Mouse (Mus musculus): ENCODE data around the gene Cby3.

Cby3 gene

DNA sequence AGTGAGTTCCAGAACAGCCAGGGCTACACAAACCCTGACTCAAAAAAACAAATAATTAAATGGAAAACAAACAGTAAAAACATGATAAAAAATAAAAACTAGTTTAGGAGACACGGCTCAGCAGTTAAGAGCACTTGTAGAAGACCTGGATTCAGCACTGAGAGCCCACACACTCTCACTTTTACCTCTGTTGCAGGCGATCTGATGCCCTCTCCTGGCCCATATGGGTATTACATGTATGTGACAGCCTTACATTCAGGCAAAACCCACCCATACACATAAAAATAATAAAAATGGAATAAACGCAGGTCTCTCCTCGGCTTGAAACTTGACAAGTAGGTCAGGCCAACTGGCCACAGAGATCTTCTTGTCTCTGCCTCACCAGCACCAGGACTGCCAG is 10.3 kb downstream of the Cby3 start:
- DNase-seq: peak; percentile 93

DNA sequence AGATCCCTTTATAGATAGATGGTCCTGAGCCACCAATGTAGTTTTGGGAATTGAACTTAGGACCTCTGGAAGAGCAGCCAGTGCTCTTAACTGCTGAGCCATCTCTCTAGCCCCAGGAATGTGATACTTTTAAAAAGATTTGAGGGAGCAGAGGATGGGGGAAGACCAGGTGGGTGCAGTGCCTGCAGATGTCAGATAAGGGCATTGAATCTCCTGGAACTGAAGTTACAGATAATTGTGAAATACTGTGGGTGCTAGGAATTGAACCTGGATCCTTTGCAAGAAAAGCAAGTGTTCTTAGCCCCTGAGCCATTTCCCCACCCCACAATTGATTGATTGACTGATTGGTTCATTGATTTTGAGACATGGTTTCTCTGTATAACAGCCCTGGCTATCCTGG is 11.1 kb downstream of the Cby3 start:
- no peak for DNase-seq

DNA sequence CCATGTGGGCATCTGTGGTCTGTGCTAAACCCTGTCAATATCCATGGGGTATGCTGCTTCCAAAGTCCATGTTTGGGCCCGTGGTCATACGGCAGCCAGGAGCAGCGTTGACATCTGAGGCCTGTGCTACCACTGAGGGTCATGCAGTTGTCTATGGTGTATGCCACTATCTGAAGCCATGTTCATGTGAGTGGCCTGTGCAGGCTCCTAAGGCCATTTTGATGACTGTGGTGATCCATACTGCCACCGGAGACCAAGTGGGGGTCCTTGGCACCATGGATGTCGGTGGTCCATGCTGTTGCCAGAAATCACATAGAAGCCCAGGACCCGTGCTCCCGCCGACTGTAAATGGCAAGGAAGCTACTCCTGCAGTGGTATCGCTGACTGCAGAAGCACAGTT is 13.3 kb downstream of the Cby3 start:
- DNase-seq: no peak

- peak; percentile 57 for DNase-seq
Measured at GRCm38 (mm10) chr11:50369360-50369911, 15.2 kb downstream of the Cby3 start.

DNA sequence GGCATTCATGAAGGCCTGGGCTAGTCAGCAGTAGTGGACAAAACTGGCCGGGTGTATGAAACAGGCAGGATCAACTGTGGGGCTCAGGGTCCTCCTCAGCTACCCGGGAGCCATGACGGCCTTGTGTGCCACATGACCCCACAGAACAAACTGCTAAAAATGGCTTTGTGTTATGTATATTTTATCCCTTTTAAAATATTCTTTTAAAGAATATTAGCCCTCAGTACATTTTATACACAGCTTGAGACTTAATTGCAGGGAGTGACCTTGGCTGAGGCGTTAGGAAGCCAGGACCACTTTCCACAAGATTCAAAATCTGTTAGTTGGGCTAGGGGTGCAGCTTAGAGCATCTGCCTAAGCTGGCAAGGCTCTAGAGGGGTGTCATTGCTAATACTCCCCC is 16.7 kb downstream of the Cby3 start:
- DNase-seq: no peak

DNA sequence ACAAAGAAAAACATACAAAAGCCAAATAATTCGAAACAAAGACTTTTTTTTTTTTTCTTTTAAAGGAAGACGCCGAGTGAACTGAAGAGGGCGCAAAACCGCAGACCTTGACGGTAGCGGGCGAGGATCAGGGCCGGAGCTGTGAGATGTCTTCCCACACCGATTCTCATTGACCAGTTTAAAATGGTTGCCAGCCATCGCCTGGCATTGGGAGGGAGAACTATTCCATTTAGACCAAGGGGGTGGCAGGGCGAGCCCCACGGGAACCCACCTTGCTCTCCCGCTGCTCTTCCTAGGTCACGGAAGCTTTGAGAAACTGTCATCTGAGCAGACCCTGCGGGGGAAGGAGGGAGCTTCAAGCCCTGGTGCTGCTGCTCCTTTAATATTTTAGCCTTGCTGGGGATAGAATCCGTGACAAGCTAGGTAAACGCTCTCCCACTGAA is 17.2 kb downstream of the Cby3 start:
- DNase-seq: peak; percentile 74

DNA sequence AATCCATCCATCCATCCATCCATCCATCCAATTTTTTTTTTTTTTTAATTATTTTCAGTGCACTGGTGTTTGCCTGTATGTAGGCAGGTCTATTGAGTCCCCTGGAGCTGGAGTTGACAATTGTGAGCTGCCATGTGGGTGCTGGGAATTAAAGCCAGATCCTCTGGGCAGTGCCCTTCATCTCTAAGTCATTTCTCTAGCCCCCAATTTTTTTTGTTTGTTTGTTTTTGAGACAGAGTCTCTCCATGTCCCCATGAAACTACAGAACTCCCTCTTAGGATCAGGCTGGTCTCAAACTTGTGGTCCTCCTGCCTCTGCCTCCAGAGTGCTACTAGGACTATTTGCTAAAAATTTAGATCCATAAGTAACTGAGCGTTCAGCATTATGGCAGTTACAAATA is 17.6 kb downstream of the Cby3 start:
- no peak for DNase-seq

DNA sequence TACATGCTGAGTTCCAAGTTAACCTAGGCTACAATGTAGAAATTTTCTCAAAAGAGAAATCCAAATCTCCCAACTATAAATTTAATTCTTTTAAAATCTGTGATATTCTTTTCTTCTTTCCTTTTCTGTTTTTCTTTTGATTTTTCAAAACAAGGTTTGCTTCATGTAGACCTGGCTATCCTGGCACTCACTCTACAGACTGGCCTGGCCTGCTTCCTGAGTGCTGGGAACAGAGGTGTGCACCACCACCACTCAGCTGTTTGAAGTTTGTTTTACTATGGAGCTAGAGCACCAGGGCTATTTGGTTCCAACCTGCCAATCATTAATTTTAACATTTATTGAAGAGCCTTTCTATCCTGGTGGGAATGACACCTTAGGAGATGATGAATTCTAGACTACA is 18.8 kb downstream of the Cby3 start:
- no peak for DNase-seq

GRCm38 (mm10) chr11:50373621-50374020 is 19.4 kb downstream of the Cby3 start:
- DNase-seq: no peak

DNA sequence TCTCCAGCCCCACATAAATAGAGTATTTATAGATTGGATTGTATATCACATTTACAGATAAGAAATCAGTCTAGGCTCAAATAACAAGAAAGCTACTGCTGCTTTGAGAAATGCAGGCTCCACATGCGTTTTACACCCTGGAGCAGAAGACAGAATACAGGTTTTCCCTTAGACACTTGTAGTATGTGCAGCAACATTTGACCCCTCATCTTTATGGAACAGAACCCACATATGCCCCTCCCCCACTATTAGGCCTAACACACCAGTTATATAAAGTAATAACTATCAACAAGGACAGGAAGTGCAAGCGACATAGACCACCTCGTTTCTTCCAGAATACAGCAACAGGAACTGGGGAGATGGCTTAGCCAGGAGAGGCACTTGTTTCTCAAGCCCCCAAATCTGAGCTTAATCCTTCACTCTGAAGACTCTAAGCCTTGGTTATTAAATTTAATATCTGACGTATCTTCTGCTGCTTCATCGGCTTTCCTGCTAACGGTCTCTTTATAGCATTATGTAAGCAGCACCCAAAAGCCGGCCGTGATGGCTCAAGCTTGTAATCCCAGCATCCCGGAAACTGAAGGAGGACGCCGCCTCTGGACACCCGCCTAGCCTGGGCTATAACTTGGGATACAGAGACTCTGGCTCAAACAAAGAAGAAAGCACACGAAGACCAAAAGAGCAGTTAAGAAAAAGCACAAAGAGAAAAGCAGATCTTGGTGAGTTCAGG is 20.2 kb downstream of the Cby3 start:
- DNase-seq: no peak

DNA sequence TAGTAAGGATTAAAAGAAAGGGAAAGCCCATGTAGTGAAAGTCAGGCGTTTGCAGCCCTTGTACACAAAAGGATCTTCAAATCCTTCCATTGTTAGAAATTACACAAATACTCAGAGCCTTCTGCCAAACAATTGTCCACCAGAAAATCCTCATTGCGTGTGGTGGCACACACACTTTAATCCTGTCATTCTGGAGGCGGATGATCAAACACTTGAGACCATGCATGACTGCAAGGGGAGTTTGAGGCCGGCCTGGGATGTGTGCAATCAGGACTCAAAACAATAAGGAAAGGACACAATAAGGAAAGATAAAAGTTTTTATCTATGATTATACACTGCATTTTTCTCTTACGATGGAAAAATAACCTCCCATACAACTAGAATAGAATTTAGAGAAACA is 21.2 kb downstream of the Cby3 start:
- no peak for DNase-seq

- DNase-seq: no peak
Measured at GRCm38 (mm10) chr11:50376156-50376790, 22.0 kb downstream of the Cby3 start.

DNA sequence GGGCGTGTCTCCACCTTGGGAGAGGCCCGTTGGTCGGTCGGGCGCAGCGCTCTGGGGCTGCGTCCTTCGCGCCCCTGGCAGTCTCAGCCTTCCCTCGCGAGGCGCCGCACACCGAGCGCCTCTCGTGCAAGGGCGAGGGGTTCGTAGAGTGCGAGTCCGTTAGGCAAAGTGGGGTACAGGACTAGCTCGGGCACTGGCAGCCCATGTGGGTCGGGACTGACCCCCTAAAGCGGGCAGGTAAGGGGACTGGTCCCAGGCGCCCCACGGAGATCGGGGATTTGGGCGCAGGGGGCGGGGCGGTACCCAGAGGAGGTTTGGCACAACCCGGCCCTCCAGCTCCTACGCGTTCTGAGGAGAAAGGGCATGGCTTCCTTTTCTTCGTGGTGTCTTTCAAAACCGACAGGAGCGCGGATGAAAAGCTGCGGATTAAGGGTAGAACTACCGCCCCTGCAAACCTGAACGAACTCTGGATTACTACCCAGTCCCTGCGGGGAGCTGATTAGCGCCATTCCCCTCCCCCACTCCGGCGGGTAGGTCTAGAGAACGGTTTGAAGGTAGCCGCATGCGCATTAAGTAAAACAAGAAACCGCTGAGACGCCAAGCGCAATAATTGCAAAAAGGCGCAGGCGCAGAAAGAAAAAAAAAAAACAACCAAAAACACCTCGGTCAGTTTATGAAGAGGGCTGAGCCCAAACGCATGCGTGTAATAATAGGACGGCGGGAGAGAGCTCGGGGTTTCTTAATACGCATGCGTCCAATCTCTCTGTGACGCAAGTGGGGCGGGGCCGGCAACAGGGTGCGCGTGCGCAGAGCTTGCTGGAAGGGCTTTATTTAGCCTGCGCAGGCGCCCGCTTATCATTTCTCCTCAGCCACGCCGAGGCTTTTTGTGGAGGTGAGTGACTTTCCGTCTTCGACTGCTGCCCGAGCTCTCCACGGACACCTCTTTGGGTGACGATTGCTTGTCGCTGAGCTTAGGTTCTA is 22.9 kb downstream of the Cby3 start, which contains the start of gene Hnrnph1:
Hnrnph1 (plus strand) TSS at position 80 of the 981 bp plus-strand sequence.
- peak; percentile 99 for DNase-seq

DNA sequence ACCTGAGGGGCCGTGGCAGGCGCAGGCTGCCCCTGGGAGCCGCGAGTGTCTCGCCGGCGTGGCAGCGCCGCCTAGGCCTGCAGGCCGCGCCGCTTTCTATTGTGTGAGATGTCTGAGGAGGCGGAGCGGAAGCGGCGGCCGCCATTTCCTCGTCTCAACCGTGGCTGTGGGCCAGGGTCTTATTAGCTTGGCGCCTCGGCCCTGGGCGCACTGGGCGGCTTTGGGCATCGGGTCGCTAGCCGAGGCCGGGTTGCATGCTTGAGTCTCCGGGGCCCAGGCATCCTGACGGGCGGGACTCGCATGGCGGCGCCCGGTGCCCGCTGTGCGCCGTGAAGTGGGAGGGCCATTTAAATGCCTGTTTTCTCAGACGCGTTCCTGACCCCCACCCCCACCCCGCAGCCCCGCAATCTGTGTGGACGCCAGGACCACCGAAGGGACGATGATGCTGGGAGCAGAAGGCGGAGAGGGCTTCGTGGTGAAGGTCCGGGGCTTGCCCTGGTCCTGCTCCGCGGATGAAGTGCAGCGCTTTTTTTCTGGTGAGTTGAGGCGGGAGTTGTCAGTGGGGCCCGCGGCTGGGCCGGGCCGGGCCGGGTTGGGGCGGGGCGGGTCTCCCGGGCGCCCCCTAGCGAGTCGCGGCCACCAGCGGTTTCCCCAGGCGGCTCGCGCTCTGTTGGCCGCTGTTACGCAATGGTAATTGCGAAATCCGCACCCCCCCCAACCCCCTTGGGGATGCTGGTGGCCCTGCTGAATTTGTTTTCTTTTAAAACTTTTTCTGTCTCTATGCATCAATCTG is 23.8 kb downstream of the Cby3 start:
- peak; percentile 90 for DNase-seq

- no peak for DNase-seq
Measured at GRCm38 (mm10) chr11:50379023-50379752, 24.9 kb downstream of the Cby3 start.

- no peak for DNase-seq
Measured at GRCm38 (mm10) chr11:50381311-50381710, 27.0 kb downstream of the Cby3 start.

DNA sequence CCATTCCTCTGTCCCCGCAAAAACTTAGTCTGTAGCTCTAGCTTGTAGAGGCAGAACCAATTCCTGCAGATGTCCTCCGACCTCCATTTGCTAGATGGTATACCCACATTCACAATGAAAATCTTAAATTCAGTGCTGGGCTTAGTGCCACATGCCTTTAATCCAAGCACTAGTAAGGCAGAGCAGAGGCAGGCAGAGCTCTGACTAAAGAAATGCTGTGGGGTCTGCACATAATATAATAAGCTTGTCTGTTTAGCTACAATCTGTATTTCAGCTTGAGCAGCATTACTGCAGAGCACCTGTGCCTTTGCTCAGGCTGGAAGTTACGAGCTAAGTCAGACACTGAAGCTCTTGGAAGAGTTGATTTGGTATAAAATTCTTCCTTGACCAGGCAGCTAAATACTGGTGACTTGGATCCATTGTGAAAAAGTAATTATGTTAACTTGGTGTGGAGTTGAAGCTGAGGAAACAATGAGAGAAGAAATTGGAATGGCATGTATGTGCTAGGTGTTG is 33.0 kb downstream of the Cby3 start:
- DNase-seq: no peak

DNA sequence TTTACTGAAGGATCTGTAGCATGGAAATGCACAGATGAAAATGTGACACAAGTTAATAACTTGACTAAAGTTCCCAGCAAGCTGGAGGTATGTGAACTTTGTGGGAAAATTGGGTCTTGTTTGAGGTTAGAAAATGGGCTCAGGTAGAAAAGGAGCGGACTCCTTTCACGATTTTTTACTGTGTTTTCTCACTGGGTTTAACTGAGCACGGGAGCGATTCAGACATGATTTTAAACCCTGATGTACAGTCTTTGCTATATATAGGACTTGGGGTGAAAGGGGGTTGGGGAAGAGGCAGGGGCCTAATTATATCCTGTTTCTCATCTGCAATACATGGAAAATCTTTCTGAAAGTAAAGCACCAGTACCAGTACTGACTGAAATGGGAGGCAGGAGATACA is 33.4 kb downstream of the Cby3 start:
- DNase-seq: no peak

- no peak for DNase-seq
Measured at GRCm38 (mm10) chr11:50388217-50388929, 34.1 kb downstream of the Cby3 start.

DNA sequence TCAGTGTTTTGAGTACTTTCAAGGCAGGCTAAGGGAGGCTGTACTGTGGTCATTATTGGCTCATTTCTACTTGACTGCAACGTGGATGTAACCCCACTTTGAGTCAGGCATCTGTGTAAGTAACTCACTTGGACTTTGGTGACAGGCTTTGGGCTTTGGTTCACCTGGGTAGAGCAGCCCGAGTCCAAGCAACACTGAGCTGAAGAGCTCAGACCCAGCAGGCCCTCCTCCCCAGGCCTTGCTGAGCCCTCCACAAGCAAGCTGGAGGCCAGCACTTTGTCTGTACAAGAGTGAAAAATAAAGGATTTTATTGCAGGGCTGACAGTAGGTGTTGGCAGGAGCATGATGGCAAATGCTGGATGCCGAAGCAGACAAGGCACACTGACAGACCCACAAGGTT is 34.7 kb downstream of the Cby3 start:
- no peak for DNase-seq

GRCm38 (mm10) chr11:50389616-50390015 is 35.4 kb downstream of the Cby3 start:
- no peak for DNase-seq

Measured in lung, postnatal 36 days (tissue).